Mouse (Mus musculus) cerebellum, postnatal 36 days (tissue): ENCODE measurements at regions not wholly inside any gene's neighbourhood (a gene's known extent, or its start where the extent isn't known, plus 50 kb on each side); places are given as distances from the start of the nearest gene placed in this dataset.
A peak's percentile ranks its signal among the peaks of the same experiment; 100 is the strongest.

Experiments
- DNase-seq, 2 experiments: peaks; one replicate each; pipeline ENCODE4 v3.0.0; 2021 to 2022; ENCODE audit warnings: mixed read lengths in 2 of 2

DNA sequence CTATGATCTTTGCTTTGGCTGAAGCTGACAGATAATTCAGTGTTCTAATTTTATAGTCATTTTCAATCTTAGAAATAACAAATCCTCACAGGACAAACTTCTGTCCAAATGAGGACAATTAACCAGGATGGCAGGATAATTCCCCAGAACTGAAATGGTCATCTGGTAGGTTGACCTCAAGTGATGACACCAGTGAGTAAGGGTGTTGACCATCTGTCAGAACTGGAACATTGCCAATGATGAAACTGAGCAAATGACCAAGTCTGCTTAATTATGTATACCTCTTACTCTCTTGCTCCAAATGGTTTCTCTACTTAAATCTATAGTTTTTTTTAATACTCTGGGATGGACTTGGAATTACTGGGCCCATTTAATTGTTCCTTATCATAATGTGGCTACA, 1336.9 kb upstream of the Tenm3 start:
- peak; percentile 31 to 46 for DNase-seq

- DNase-seq: peak; percentile 10 to 20
Observed at GRCm38 (mm10) chr8:50164773-50165454, 1321.2 kb upstream of the Tenm3 start.

DNA sequence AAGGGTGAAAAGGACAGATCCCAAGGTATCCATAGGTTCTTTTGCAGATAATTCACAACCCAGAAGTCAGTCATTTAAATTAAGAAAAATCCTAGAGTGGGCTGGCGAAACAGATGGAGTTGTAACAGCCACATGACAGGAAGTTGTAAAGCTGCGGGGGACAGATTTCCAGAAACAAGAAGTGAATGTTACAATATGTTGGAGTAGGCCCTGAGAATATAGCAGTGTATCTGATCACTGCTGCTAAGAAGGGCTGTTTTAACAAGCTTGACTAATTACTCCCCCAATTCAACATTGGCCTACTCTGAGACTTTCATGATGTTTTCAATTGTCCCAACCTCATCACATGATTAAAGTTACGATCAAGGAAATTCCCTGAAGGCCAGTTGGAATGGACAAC, 1317.3 kb upstream of the Tenm3 start:
- DNase-seq: no peak

DNA sequence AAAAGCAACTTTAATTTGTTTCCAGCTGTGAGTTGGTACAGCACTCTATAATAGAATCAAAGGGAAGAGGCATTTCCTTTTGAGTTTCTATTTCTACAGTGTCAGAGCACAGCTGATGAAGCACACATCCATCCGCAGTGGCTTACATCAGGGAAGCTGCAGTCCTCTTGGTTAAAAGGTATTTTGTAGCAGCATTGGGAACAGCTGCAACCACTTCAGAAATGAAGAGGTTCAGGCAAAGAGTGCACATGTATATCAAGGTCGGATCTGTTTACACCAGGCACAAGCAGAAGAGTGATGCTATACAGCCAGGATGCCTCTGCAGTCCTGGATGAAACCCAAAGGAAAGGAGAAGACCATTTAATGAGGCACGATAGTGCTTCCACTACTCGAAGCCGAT, 1316.6 kb upstream of the Tenm3 start:
- no peak for DNase-seq

GRCm38 (mm10) chr8:50139876-50140275, 1296.1 kb upstream of the Tenm3 start:
- DNase-seq: no peak

DNA sequence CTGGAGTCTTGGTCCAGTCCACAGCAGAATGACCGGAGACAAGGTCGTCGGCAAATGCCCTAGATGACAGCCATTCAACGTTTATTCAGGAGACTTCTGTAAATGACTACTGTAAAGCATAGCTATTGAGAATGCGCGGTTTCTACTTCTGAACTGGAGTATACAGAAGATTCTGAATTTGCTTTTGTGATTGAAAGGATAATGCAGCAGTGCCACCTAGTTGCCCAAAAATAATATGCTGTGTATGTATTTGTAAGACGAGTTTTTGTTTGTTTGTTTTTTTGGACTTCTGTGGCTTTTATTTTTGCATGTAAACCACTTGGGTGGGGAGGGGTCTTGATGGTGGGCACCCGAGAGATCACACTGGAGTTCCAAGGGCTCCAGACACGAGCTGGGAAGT, 1276.3 kb upstream of the Tenm3 start:
- no peak for DNase-seq

- no peak for DNase-seq
Observed at GRCm38 (mm10) chr8:50082378-50082777, 1238.6 kb upstream of the Tenm3 start.

- DNase-seq: no peak
Observed at GRCm38 (mm10) chr8:50037096-50037495, 1193.3 kb upstream of the Tenm3 start.

DNA sequence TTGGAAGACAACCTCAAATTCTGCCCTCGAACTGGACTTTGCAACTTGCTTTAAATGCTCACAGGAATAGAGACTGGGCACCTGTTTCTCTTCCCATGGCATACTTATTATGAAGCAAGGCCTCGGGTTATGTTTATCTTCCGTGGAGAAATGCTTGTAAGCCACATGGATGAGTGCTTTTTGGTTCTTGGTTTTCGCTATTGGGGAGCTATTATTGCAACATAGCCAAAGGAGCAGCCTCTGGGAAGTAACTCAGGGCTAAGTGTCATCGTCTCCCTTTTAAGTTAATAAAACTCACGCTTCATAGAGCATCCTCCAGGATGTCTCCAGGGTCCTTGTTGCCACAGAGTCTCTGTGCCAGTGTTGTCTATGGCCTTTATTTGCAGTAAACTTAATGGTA, 1183.8 kb upstream of the Tenm3 start:
- DNase-seq: no peak

GRCm38 (mm10) chr8:50007546-50007945, 1163.8 kb upstream of the Tenm3 start:
- DNase-seq: no peak

DNA sequence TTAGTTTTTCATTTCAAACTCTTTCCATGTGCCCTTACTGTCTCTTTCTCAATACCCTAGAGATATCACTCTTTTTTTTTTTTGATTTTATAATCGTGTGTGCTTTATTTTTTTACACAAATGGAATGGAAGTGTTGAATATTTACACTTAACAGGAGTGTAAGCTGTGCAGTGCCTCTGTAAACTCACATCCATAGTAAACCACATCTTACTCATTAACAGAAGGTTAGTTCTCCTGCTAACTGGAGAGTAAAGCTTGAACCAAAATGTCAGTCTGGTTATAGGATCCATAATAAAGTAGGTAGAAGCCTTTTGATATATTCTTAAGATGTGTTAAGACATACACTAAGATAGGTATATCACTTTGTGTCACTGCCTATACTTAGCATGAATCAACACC, 1160.5 kb upstream of the Tenm3 start:
- DNase-seq: no peak

GRCm38 (mm10) chr8:50003641-50004040, 1159.9 kb upstream of the Tenm3 start:
- DNase-seq: no peak

DNA sequence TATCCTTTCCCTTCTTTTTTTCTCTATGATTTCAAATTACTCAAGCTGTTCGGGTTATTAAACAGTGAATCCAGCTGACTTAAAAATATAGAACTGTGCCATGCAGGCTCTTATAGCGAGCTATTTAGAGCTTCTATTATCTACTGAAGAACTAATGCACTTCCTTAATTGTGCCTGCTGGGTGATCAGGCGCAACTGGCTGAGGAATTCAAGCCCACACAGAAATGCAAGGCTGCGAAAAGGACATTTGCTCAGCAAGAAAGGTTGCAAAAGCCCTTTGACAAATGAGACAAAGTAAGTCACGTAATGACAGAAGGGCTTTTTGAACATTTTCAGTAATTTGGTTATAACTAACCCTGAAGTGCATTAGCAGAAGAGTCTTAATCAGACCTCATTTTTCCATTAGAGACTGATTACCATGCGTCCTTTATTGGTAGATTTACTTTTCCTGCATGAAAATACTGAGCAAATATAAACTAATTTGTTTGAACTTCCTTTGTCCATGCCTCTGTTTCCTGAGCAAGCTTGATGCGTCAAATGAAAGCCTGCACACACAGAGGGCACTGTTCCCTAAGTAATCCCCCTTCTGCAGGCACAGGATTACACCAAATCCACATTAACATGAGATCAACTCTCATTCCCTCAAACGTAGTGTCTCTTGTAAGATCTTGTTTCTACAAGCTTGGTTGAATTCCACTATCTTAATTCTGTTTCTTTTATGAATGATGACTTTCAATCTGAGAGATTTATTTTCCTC, 1154.7 kb upstream of the Tenm3 start:
- DNase-seq: no peak
